Mouse (Mus musculus): Measurements from ENCODE around the gene Hipk2.

Gene Hipk2

GRCm38 (mm10) chr6:38755188-38755587 is 120.8 kb downstream of the Hipk2 start:
- peak in 1 of 2 experiments; percentile 24 for DNase-seq (ENCODE audit: low spot score in 2 of 2)

GRCm38 (mm10) chr6:38753729-38754128 is 122.2 kb downstream of the Hipk2 start:
- DNase-seq (ENCODE audit: low spot score in 2 of 2): peak in 1 of 2 experiments; percentile 28

- no peak for DNase-seq (ENCODE audit: low spot score in 2 of 2)
Measured at GRCm38 (mm10) chr6:38753025-38753424, 122.9 kb downstream of the Hipk2 start.

- DNase-seq (ENCODE audit: low spot score in 2 of 2): no peak
Measured at GRCm38 (mm10) chr6:38752495-38752894, 123.5 kb downstream of the Hipk2 start.

GRCm38 (mm10) chr6:38748037-38748436 is 127.9 kb downstream of the Hipk2 start:
- DNase-seq (ENCODE audit: low spot score in 2 of 2): no peak

GRCm38 (mm10) chr6:38743351-38743750 is 132.6 kb downstream of the Hipk2 start:
- DNase-seq (ENCODE audit: low spot score in 2 of 2): no peak

- no peak for DNase-seq (ENCODE audit: low spot score in 2 of 2)
Measured at GRCm38 (mm10) chr6:38742441-38742840, 133.5 kb downstream of the Hipk2 start.

GRCm38 (mm10) chr6:38741024-38741423 is 134.9 kb downstream of the Hipk2 start:
- DNase-seq (ENCODE audit: low spot score in 2 of 2): no peak

GRCm38 (mm10) chr6:38739266-38739665 is 136.7 kb downstream of the Hipk2 start:
- no peak for DNase-seq (ENCODE audit: low spot score in 2 of 2)

- no peak for DNase-seq (ENCODE audit: low spot score in 2 of 2)
Measured at GRCm38 (mm10) chr6:38737763-38738162, 138.2 kb downstream of the Hipk2 start.

GRCm38 (mm10) chr6:38736240-38736639 is 139.7 kb downstream of the Hipk2 start:
- peak; percentile 74 to 79 for DNase-seq (ENCODE audit: low spot score in 2 of 2)

GRCm38 (mm10) chr6:38732681-38733080 is 143.3 kb downstream of the Hipk2 start:
- no peak for DNase-seq (ENCODE audit: low spot score in 2 of 2)

GRCm38 (mm10) chr6:38730169-38731146 is 145.5 kb downstream of the Hipk2 start:
- DNase-seq (ENCODE audit: low spot score in 2 of 2): no peak

- no peak for DNase-seq (ENCODE audit: low spot score in 2 of 2)
Measured at GRCm38 (mm10) chr6:38725515-38725914, 150.4 kb downstream of the Hipk2 start.

GRCm38 (mm10) chr6:38721361-38721760 is 154.6 kb downstream of the Hipk2 start:
- DNase-seq (ENCODE audit: low spot score in 2 of 2): no peak

- no peak for DNase-seq (ENCODE audit: low spot score in 2 of 2)
Measured at GRCm38 (mm10) chr6:38719229-38719628, 156.7 kb downstream of the Hipk2 start.

GRCm38 (mm10) chr6:38718625-38719024 is 157.3 kb downstream of the Hipk2 start:
- DNase-seq (ENCODE audit: low spot score in 2 of 2): no peak

GRCm38 (mm10) chr6:38715881-38716280 is 160.1 kb downstream of the Hipk2 start:
- no peak for DNase-seq (ENCODE audit: low spot score in 2 of 2)

GRCm38 (mm10) chr6:38713957-38714898 is 161.7 kb downstream of the Hipk2 start:
- no peak for DNase-seq (ENCODE audit: low spot score in 2 of 2)

- DNase-seq (ENCODE audit: low spot score in 2 of 2): no peak
Measured at GRCm38 (mm10) chr6:38710449-38710848, 165.5 kb downstream of the Hipk2 start.

GRCm38 (mm10) chr6:38704264-38704984 is 171.5 kb downstream of the Hipk2 start:
- DNase-seq (ENCODE audit: low spot score in 2 of 2): no peak
